Mouse (Mus musculus) heart, postnatal 0 days (tissue): ENCODE results near the gene Pcgf1.

Experiments used
- CTCF ChIP-seq: IDR thresholded peaks from 2 replicates; pipeline ENCODE4 v1.5.1; 2016; ENCODE audit warnings: antibody characterized with exemption, control low read depth, low read depth
- EP300 ChIP-seq: IDR thresholded peaks from 2 replicates; pipeline ENCODE4 v1.6.1; 2016; ENCODE audit warnings: antibody characterized with exemption, low read depth

GRCm38 (mm10) chr6:83057790-83058189, 19.9 kb upstream of the Pcgf1 start, which contains the start of gene Dqx1:
- TF ChIP-seq CTCF, result no peak
- TF ChIP-seq EP300, result no peak
